Mouse (Mus musculus): ENCODE results near the gene Actr2. TPM values are rescaled to one million over a fixed set of nuclear protein-coding genes. Genes with fewer than 3 reads are reported as not detected.
A peak's percentile ranks its signal among the peaks of the same experiment; 100 is the strongest.
"Not testable (repeated sequence)": the region's sequence is repeated elsewhere in the genome, so short reads cannot be mapped to it uniquely, and the experiment has no call there.

The Actr2 gene
- total RNA-seq (2021): 104 and 110 TPM in 2 replicates
- long read RNA-seq, experiment 1, transcript Actr2-201 (9 exons, 3,631 nt): major isoform, 14 of 30 reads
- long read RNA-seq, experiment 1, partial matches to known transcripts: 3 of 30 reads
- long read RNA-seq, experiment 1, other reads (novel, unspliced or antisense): 12 of 30 reads
- long read RNA-seq, experiment 2, transcript Actr2-201 (9 exons, 3,631 nt): major isoform, 12 of 27 reads
- long read RNA-seq, experiment 2, partial matches to known transcripts: 0 of 27 reads
- long read RNA-seq, experiment 2, other reads (novel, unspliced or antisense): 14 of 27 reads

- DNase-seq: peak; percentile 99
These were observed at the start of gene Actr2 for GRCm38 (mm10) chr11:20112741-20113480. TSS of gene Actr2 (minus strand) at chr11:20112913.

DNA sequence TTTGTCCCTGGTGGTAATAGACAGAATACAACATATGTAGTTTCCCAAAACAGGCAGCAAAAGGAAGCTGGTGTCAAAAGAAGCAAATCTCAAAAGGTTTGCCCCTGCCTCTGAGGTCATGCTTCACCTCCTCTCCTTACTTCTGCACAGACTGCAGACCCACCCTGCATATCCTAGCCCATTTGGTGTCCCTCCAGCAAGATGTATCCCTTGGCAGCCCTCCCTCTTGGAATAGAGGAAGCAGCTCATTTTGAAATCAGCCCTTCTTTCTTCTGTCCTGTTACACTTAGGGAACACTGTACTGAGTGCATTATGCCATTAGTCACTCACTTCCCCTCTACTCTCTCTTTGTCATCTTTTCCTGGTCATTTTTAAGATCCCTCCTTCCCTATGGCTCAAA lies 46.2 kb upstream of the Actr2 start:
- no peak for DNase-seq

DNA sequence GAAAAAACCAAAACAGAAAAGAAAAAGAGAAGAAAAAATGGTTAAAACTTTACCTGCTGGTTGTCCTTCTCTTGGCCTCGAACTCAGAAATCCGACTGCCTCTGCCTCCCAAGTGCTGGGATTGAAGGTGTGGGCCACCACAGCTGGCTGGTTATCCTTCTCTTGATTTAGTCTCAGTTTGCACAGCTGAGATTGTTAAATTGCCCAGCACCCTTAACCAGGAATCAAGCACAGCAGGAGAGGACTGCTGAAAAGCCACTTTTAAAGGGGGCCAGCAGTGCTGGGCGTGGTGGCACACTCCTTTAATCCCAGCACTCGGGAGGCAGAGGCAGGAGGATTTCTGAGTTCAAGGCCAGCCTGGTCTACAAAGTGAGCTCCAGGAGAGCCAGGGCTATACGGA lies 40.8 kb upstream of the Actr2 start:
- DNase-seq: not testable (repeated sequence)

DNA sequence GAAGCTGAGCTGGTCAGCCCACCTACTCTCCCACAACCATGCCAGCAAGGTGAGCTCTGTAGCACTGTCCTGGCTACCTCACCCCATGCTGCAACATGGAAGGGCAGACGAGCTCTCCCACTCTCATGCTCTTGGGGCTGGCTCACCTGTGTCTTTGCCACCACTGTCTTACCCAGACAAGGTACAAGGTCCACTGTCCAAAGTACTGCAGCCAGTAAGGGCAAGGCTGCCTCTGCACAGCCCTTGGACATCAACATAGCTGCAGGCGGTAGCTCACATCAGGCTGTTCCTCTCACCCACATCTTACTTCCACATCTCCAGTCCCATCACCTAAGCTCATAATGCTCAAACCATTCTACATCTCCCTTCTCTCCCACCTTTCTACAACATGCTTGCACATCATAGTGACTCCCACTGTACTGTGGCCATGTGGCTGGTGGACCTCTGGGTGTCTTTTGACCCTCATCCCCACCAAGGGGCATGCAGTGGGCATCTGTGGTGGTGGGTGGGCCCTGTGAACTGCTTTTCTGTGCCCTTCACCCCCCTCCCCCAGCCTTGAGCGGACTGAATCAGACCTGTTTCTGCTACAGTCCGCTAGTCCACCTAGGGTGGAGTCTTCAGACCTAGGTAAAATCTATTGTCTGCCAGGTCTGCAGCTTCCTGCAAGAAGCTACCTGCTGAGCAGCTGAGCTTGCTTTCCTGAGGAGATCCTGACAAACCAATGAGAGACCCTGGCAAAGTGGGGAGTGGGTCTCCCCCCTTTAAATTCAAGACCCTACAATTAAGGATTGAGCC lies 39.6 kb upstream of the Actr2 start:
- DNase-seq: no peak

GRCm38 (mm10) chr11:20151290-20151689 lies 38.6 kb upstream of the Actr2 start:
- no peak for DNase-seq

DNA sequence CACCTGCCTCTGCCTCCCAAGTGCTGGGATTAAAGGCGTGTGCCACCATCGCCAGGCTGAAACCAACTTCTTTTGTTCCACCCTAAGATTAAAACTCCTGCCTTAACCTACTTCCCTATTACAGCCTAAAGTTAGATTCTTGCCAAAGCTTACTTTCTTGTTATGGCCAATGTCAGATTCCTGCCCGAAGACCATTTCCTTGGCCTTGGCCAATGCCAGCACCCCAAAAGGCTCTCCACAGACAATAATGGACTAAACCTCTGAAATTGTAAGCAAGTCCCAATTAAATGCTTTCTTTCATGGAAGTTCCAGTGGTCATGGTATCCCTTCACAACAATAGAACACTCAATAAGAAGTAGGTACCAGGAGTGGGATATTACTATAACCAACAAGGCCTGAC lies 37.2 kb upstream of the Actr2 start:
- no peak for DNase-seq

GRCm38 (mm10) chr11:20145383-20145782 lies 32.7 kb upstream of the Actr2 start:
- no peak for DNase-seq

- no peak for DNase-seq
These were observed 32.0 kb upstream of the Actr2 start for GRCm38 (mm10) chr11:20144536-20145263.

DNA sequence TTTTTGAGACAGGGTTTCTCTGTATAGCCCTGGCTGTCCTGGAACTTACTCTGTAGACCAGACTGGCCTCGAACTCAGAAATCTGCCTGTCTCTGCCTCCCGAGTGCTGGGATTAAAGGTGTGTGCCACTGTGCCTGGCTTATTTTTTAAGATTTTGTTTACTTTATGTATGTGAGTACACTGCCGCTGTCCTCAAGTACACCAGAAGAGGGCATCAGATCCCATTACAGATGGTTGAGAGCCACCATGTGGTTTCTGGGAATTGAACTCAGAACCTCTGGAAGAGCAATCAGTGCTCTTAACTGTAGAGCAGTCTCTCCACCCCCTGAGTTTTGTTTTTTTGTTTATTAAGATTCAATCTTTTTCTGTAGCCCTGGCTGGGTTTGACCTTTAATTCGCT lies 31.0 kb upstream of the Actr2 start:
- DNase-seq: not testable (repeated sequence)

DNA sequence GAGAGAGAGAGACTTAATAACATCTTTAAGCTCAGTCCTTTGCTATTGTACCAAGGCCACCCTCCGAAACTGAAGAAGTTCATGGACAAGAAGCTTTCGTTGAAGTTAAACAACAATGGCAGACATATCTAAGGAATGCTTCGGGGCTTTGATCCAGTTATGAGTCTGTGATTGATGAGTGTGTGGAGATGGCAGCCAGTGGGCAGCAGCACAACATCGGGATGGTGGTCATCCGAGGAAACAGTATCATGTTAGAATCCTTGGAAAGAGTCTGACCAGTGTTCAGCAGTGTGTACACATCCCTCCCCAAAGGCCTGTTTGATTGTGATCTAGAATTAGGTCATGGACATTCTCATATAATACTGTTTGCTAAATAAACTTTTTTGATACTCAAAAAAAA lies 29.8 kb upstream of the Actr2 start:
- DNase-seq: no peak

- no peak for DNase-seq
These were observed 27.6 kb upstream of the Actr2 start for GRCm38 (mm10) chr11:20140286-20140685.

DNA sequence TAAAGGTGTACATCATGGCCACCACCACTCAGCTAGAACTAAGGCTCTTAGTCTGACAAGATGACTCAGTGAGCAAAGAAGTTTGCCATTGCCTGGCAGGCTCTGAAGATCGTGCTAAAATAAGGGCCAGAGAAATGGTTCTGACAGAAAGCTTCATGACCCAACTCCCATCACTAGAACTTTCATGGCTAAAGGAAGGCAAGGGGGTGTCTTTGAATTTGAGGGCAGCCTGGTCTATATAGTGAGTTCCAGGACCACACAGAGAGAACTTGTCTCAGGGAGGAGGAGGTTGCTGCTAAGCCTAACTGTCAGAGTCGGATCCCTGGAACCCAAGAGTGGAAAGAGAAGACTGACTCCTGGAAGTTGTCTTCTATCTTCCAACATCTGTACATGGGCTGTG lies 27.0 kb upstream of the Actr2 start:
- DNase-seq: no peak

GRCm38 (mm10) chr11:20138498-20139208 lies 25.9 kb upstream of the Actr2 start:
- no peak for DNase-seq

DNA sequence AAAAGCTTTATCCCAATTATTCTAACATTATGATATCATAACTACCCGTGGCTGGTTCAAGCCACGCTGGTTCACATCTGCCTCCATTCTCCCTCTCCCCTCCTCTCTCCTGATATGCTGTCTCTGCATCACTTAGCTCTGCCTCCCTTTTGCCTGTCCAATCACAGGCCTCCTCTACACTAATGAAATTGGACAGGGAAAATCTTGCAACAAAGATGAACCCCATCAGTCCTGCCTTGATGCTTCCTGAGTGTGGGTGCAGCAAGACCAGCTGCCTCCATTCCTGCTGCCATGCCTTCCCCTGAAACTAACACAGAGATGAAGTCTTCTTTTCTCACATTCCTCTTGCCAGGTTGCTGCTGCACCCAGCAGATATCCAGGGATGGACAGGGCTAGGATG lies 25.2 kb upstream of the Actr2 start:
- no peak for DNase-seq

DNA sequence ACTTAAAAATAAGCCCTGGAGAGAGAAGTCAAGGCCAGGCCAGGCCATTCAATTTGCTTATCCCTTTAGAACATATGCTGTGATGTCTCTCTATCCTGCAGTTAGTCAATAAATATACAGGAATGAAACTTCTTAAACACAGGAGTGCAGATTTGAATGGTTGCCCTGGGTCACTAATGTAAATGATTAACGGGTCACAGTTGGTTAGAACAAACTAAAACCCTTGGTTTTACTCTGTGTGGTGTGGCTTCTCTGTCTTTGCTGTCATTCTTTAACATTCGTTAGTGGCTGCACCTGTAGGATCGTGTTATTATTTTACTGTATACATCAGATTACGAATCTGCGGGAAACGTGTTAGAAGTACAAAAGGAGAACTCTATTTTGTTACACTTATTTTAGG lies 23.6 kb upstream of the Actr2 start:
- DNase-seq: no peak

DNA sequence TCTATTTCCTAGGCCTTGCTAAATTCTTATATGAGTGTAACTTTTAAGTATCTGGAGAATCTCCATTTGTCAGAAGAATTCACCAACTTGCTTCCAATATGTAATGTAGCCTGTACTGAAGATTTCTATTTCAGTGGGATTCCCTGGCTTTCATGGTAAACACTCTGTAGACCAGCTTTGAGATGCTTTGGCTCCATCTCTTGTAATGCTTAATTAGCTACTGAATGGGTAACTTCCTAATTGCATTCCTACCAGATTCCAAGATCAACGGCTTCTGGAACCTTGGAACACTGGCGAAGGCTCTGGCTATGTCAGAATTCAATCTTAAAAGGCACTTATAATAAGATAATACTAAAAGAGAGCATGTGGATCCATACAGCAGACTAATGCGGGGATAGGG lies 22.2 kb upstream of the Actr2 start:
- not testable (repeated sequence) for DNase-seq

- no peak for DNase-seq
These were observed 21.0 kb upstream of the Actr2 start for GRCm38 (mm10) chr11:20133721-20134120.

- peak; percentile 91 for DNase-seq
These were observed 20.3 kb upstream of the Actr2 start for GRCm38 (mm10) chr11:20132955-20133562.

DNA sequence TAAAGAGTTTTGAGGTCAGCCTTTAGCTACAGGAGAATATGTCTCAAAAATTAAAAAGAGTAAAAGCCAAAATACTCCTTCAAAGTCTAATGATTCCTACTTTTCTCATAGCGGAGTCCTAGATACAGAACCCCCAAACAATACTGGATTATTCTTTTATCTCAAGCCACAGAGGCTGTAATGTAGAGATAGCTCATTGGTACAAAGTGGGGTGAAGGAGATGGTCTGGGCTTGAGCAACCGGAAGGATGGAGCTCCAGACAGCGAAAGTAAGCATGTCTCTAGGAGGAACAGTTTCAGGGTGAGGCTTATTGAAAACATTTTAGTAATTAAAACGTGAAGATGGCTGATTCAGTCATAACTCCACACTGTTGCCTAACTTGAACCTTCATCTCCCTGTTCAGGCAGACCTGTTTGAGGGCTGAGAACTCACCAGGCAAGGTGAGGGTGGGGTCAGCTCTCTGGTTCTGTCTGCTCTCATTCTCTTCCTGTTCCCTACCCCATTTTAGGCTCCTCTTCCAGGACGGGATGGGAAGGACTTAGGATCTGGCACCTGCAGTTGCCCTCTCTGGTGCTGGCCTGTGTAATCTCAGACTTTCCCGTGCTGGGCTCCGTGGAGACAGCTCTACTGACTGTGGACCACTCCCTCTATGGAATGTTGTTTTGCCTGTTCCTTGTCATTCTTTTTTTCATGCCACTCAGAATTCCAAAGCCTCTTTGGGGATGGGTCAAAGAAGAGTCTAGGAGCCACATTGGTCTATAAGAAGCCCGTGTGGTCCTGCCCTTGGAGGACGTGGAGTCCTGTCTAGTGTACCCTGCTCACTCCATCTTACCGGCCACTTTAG lies 14.2 kb upstream of the Actr2 start:
- DNase-seq: no peak

- DNase-seq: no peak
These were observed 12.7 kb upstream of the Actr2 start for GRCm38 (mm10) chr11:20125423-20125822.
